ENCODE assay signal across 18 mouse cellular contexts in genomic region chr11:28477088-28477487, GRCm38 (mm10).
DNase-seq lines count a peak whose midpoint lies in the region; ATAC-seq lines count a peak whose summit lies in the region.
"Had no signal": no experiment of that assay in that cellular context is flagged by ENCODE, and none has a peak within 500 bp of the region (broad histone marks: within the 10 kb centered on the region; RNA-seq: fewer than 3 reads in every experiment).

No protein-coding gene starts in this region.

- no peaks in the 10 kb centered on the region for H3K27me3 ChIP-seq in midbrain, embryonic 15.5 days (replicated peaks)
- H3K27me3 ChIP-seq in midbrain, embryonic 11.5 days (ENCODE audit: control insufficient read depth, insufficient read depth, low read length) = no peaks in the 10 kb centered on the region
- H3K27me3 ChIP-seq: embryonic facial prominence, embryonic 12.5 days; forebrain, embryonic 13.5 days; forebrain, embryonic 15.5 days had no signal

- H3K9me3 ChIP-seq in midbrain, embryonic 15.5 days = no peaks in the 10 kb centered on the region
- H3K9me3 ChIP-seq in midbrain, embryonic 11.5 days (ENCODE audit: control insufficient read depth, low read length) = no peaks in the 10 kb centered on the region
- H3K9me3 ChIP-seq: embryonic facial prominence, embryonic 10.5 days; embryonic facial prominence, embryonic 12.5 days; forebrain, embryonic 13.5 days; forebrain, embryonic 15.5 days had no signal

- no peak overlapping the region for H3K27ac ChIP-seq in midbrain, embryonic 15.5 days
- no peak overlapping the region for H3K27ac ChIP-seq in midbrain, embryonic 11.5 days (ENCODE audit: low read depth, low read length)
- H3K27ac ChIP-seq: embryonic facial prominence, embryonic 10.5 days; embryonic facial prominence, embryonic 12.5 days; forebrain, embryonic 13.5 days; forebrain, embryonic 15.5 days had no signal

- peak; percentile 13 to 18 for DNase-seq in cerebellum, postnatal 14 days
- no peak for DNase-seq in cerebellum, postnatal 4 days (ENCODE audit: low spot score in 2 of 2)
- peak; percentile 4 for DNase-seq in left cerebral cortex, postnatal 4 days
- DNase-seq in left cerebral cortex, adult 9 months (ENCODE audit: low spot score in 2 of 2) = no peak
- no peak for DNase-seq in midbrain, embryonic 11.5 days (ENCODE audit: low spot score, missing footprints)
- no peak for DNase-seq in right cerebral cortex, adult 18-20 months
- DNase-seq: adrenal gland, adult 2 months; adrenal gland, postnatal 10 days; adrenal gland, postnatal 25 days; cerebellum, adult 2 months; cerebellum, adult 9-10 months; cerebellum, postnatal 36 days; forebrain, postnatal 0 days had no signal

- H3K4me2 ChIP-seq in midbrain, embryonic 15.5 days = no peak overlapping the region
- no peak overlapping the region for H3K4me2 ChIP-seq in midbrain, embryonic 11.5 days
- H3K4me2 ChIP-seq: embryonic facial prominence, embryonic 12.5 days; forebrain, embryonic 13.5 days; forebrain, embryonic 15.5 days had no signal

- intact Hi-C loops in left cerebral cortex, postnatal 4 days (cut with DNase I) = no loop called here

- 94% methylated on average over 1 of the region's 1 CpGs for WGBS in midbrain, embryonic 15.5 days
- WGBS in midbrain, embryonic 11.5 days = 98% methylated on average over 1 of the region's 1 CpGs

- no peak overlapping the region for H3K9ac ChIP-seq in midbrain, embryonic 15.5 days
- H3K9ac ChIP-seq in midbrain, embryonic 11.5 days (ENCODE audit: low read length) = no peak overlapping the region
- H3K9ac ChIP-seq: embryonic facial prominence, embryonic 12.5 days; forebrain, embryonic 13.5 days; forebrain, embryonic 15.5 days; forebrain, postnatal 0 days had no signal

- H3K4me3 ChIP-seq in midbrain, embryonic 15.5 days = no peak overlapping the region
- H3K4me3 ChIP-seq in midbrain, embryonic 11.5 days (ENCODE audit: low read depth, low read length) = no peak overlapping the region
- H3K4me3 ChIP-seq: embryonic facial prominence, embryonic 10.5 days; embryonic facial prominence, embryonic 12.5 days; forebrain, embryonic 13.5 days; forebrain, embryonic 15.5 days had no signal

- peak; percentile 72; the same call in 1 of the 2 replicates for ATAC-seq in midbrain, embryonic 15.5 days (replicated peaks)
- ATAC-seq in midbrain, embryonic 11.5 days (ENCODE audit: low FRiP score) = no peak
- ATAC-seq: forebrain, embryonic 13.5 days; forebrain, embryonic 15.5 days; forebrain, postnatal 0 days had no signal

- no peaks in the 10 kb centered on the region for H3K36me3 ChIP-seq in midbrain, embryonic 15.5 days (replicated peaks)
- no peaks in the 10 kb centered on the region for H3K36me3 ChIP-seq in midbrain, embryonic 11.5 days (ENCODE audit: control insufficient read depth, insufficient read depth, low read length)
- H3K36me3 ChIP-seq: embryonic facial prominence, embryonic 10.5 days; embryonic facial prominence, embryonic 12.5 days; forebrain, embryonic 15.5 days had no signal

- no peaks in the 10 kb centered on the region for H3K4me1 ChIP-seq in midbrain, embryonic 15.5 days
- no peaks in the 10 kb centered on the region for H3K4me1 ChIP-seq in midbrain, embryonic 11.5 days (ENCODE audit: control insufficient read depth, insufficient read depth, low read length)
- H3K4me1 ChIP-seq: embryonic facial prominence, embryonic 12.5 days; forebrain, embryonic 13.5 days; forebrain, embryonic 15.5 days had no signal

Comparison
In these comparisons a context has a peak if more than half of its experiments do, and no peak if none do; other contexts are left out.
1. DNase-seq: peak in cerebellum, postnatal 14 days (2 of 2) and left cerebral cortex, postnatal 4 days (single experiment); none in cerebellum, postnatal 4 days (0 of 2), left cerebral cortex, adult 9 months (0 of 2), midbrain, embryonic 11.5 days (single experiment) and right cerebral cortex, adult 18-20 months (single experiment).